Mouse (Mus musculus): Measurements from ENCODE around the gene Hif1an. TPM values are rescaled to one million over a fixed set of nuclear protein-coding genes. Genes with fewer than 3 reads are reported as not detected.

Gene Hif1an
- polyA plus RNA-seq, 1 experiment from 2014 or later: 26.3 TPM

DNA sequence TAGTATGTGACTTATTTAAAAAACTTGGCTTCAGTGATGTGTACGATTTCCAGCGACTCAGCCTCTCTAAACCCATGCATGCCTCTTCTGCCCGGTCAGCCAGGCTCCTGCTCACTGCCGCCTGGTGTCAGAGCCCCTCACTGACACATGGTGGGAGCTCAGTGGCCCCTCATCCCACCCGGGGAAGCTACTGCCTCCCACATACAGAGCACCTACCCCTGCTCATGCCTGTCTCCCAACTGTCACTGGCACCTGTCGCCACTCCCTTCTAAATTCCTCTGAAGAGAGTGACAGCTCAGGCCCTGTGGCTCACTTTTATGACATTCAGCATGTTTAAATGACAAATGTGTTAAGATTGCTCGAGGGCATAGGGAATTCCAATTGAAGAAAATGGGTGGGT is 13.6 kb downstream of the Hif1an start:
- Histone ChIP-seq H3K27me3 (no peaks in the 10 kb centered on the region), H3K9ac (no peak overlapping the region), H3K4me2 (replicated peaks) (no peak overlapping the region), H3K4me3 (replicated peaks) (no peak overlapping the region), H3K9me3 (replicated peaks) (no peaks in the 10 kb centered on the region), H3K4me1 (no peaks in the 10 kb centered on the region), H3K27ac (replicated peaks) (no peak overlapping the region), H3K36me3 (peaks cover 54% of the 10 kb centered on the region)
- WGBS: 65% methylated on average over 7 of the region's 7 CpGs
- ATAC-seq (ENCODE audit: insufficient number of reproducible peaks, low FRiP score, low TSS enrichment, low read depth): peak; percentile 47; the same call in 1 of the 2 replicates

DNA sequence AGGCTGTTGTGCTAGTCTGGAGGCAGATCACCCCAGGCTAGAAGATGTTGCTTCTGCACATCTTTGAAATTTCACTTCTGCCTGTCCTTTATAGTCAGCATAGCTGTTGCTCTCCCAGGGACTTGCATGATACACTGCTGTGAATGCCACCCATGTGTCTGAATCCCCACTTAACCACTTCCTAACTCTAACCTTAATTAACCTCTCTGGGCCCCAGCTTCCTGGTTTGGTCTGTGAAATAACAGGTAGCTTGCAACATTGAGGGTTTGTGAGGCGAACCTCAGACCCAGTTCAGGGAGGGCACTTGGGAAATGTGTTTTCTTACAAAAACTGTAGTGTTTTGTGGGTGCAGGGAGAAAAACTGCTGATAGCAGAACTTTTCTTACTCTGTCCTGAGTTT is 15.4 kb downstream of the Hif1an start:
- peaks cover 37% of the 10 kb centered on the region for H3K36me3 ChIP-seq
- no peaks in the 10 kb centered on the region for H3K9me3 ChIP-seq (replicated peaks)
- no peak overlapping the region for H3K27ac ChIP-seq (replicated peaks)
- H3K4me2 ChIP-seq (replicated peaks): no peak overlapping the region
- 68% methylated on average over 1 of the region's 1 CpGs for WGBS
- H3K4me3 ChIP-seq (replicated peaks): no peak overlapping the region
- H3K9ac ChIP-seq: no peak overlapping the region
- no peaks in the 10 kb centered on the region for H3K4me1 ChIP-seq
- no peaks in the 10 kb centered on the region for H3K27me3 ChIP-seq
- no peak for ATAC-seq (ENCODE audit: insufficient number of reproducible peaks, low FRiP score, low TSS enrichment, low read depth)

GRCm38 (mm10) chr19:44582103-44582502 is 19.5 kb downstream of the Hif1an start:
- peaks cover 5% of the 10 kb centered on the region for H3K36me3 ChIP-seq
- no peaks in the 10 kb centered on the region for H3K4me1 ChIP-seq
- H3K4me3 ChIP-seq (replicated peaks): no peak overlapping the region
- ATAC-seq (ENCODE audit: insufficient number of reproducible peaks, low FRiP score, low TSS enrichment, low read depth): no peak
- H3K4me2 ChIP-seq (replicated peaks): no peak overlapping the region
- no peak overlapping the region for H3K9ac ChIP-seq
- 75% methylated on average over 10 of the region's 10 CpGs for WGBS
- no peaks in the 10 kb centered on the region for H3K9me3 ChIP-seq (replicated peaks)
- peaks cover 25% of the 10 kb centered on the region for H3K27me3 ChIP-seq
- no peak overlapping the region for H3K27ac ChIP-seq (replicated peaks)

DNA sequence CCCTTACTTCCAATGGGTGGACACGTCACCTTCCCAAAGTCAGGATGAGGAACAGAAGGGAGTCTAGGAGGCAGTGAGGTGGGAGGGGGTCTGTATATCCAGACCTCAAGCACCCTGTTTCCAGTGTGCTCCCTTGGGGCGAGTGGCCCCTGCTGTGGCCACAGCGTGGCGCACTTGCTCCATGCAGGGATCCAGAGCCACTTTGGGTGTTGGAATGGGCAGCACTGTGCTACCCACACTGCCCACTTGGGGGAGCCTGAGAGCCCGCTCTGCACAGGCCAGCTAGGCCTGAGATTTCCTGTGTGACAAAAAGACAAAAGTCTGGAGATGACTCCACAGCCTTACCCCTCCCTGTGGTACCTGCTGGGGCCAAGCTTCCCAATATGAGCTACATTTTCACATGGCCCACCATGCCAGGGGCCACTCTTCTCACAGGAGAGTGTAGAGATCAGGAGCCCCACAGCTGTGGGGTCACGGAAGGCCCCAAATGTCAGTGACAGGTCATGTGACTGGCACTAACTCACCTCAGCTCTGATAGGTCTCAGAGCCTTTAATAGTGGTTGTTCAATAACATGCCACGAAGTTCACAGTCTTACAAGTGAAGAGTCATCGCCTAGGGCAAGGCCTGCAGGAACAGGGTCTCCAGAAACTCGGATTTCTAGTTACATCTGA is 20.1 kb downstream of the Hif1an start:
- no peak overlapping the region for H3K9ac ChIP-seq
- no peak overlapping the region for H3K27ac ChIP-seq (replicated peaks)
- H3K36me3 ChIP-seq: no peaks in the 10 kb centered on the region; the same call in 1 of the 2 replicates
- no peak overlapping the region for H3K4me3 ChIP-seq (replicated peaks)
- H3K9me3 ChIP-seq (replicated peaks): no peaks in the 10 kb centered on the region
- H3K4me1 ChIP-seq: no peaks in the 10 kb centered on the region
- no peak overlapping the region for H3K4me2 ChIP-seq (replicated peaks)
- peaks cover 26% of the 10 kb centered on the region for H3K27me3 ChIP-seq
- ATAC-seq (ENCODE audit: insufficient number of reproducible peaks, low FRiP score, low TSS enrichment, low read depth): peak; percentile 67; the same call in 1 of the 2 replicates
- WGBS: 34% methylated on average over 9 of the region's 9 CpGs

DNA sequence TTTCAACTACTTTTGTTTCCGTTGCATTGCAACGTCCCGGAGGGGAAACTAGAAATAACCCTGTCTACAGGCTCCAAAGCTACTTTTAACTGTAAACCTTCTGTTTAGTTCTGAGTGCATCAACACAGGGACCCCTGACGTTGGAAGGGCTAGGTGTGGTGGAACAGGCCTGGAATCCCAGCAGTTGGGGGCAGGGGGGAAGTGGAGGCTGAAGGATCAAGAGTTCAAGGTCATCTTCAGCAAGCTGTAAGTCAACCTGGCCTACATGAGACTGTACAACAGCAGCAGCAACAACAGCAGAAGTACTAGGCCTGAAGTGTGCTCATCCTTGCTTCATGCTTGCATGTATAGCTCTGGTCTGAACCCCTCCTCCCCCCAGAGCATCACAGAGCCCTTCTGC is 25.4 kb downstream of the Hif1an start:
- WGBS: 37% methylated on average over 4 of the region's 4 CpGs
- Histone ChIP-seq H3K9ac (no peak overlapping the region), H3K4me1 (no peaks in the 10 kb centered on the region), H3K27me3 (peaks cover 26% of the 10 kb centered on the region), H3K27ac (replicated peaks) (no peak overlapping the region), H3K9me3 (replicated peaks) (no peaks in the 10 kb centered on the region), H3K4me3 (replicated peaks) (no peak overlapping the region), H3K36me3 (no peaks in the 10 kb centered on the region), H3K4me2 (replicated peaks) (no peak overlapping the region)
- ATAC-seq (ENCODE audit: insufficient number of reproducible peaks, low FRiP score, low TSS enrichment, low read depth): no peak

DNA sequence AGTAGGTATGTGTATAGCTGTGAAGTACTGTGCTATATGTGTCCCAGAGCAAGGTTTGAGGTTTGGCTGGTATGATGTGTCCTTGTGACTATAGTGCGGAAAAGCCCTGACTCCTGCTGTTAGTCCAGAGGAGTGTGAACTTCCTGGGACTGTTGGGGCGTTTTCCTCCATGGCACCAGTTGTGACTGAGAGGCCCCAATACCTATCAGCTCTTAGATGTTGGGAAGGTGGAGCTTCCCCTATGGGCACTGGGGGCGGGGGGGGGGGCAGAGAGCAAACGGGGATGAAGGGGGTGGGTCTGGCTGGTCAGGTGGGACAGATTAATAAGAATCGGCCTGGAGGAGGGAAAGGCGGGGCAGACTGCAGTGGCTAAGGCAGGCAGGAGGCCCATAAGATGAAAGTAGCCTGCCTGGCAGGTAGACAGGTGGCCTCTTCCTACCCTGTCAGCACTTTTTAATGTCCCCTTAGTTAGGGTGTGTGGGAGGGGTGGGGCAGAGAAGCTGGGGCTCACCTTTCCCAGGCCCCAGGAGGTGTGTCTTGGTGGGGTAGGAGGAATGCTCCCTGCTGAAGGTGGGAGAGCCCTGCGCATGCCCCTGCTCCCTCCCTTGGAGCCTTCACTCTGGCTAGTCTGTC is 27.1 kb downstream of the Hif1an start:
- no peak overlapping the region for H3K4me3 ChIP-seq (replicated peaks)
- no peak overlapping the region for H3K4me2 ChIP-seq (replicated peaks)
- no peaks in the 10 kb centered on the region for H3K36me3 ChIP-seq
- no peak for ATAC-seq (ENCODE audit: insufficient number of reproducible peaks, low FRiP score, low TSS enrichment, low read depth)
- H3K27me3 ChIP-seq: peaks cover 18% of the 10 kb centered on the region
- WGBS: 34% methylated on average over 7 of the region's 7 CpGs
- no peaks in the 10 kb centered on the region for H3K9me3 ChIP-seq (replicated peaks)
- H3K4me1 ChIP-seq: no peaks in the 10 kb centered on the region
- H3K9ac ChIP-seq: no peak overlapping the region
- no peak overlapping the region for H3K27ac ChIP-seq (replicated peaks)

DNA sequence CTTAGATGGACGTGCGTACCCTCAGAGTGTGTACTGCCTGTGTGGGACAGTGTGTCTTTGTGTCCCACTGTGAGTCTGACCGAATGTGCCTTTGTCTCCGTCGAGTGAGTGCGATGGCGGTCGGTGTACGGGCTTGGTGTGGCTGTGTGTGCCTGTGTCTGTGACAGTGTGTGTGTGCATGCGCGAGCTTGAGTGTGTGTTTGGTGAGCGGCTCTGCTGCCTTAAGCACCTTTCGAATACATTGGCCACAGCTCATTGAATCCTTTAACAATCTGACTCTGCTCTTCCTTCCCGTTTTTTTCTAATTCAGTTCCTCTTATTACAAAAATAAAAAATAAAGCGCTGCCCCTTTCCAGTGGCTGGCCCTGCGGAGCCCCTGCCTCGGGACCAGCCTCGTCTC is 28.3 kb downstream of the Hif1an start:
- no peak for ATAC-seq (ENCODE audit: insufficient number of reproducible peaks, low FRiP score, low TSS enrichment, low read depth)

DNA sequence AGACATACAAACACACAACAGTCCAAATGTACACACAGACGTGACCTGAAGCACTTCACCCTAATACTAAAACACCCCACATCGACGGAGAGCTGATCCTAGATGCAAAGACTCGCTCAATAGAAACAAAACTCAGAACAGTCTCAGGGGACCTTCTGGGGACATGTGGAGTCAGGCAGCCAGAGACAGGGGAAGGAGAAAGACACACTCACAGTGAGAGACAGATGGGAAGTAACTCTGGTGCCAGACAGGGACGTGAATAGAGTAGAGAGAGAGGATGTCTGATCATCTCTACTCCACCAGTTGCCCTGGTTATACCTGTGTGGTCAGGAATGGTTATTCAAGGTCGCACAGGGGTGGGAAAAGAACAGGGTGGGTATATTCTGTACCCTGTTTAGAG is 29.0 kb downstream of the Hif1an start:
- H3K4me2 ChIP-seq (replicated peaks): no peak overlapping the region
- H3K9ac ChIP-seq: no peak overlapping the region
- H3K4me1 ChIP-seq: no peaks in the 10 kb centered on the region
- ATAC-seq (ENCODE audit: insufficient number of reproducible peaks, low FRiP score, low TSS enrichment, low read depth): no peak
- no peak overlapping the region for H3K27ac ChIP-seq (replicated peaks)
- H3K9me3 ChIP-seq (replicated peaks): no peaks in the 10 kb centered on the region
- H3K4me3 ChIP-seq (replicated peaks): no peak overlapping the region
- no peaks in the 10 kb centered on the region for H3K36me3 ChIP-seq
- H3K27me3 ChIP-seq: peaks cover 3% of the 10 kb centered on the region; the same call in 1 of the 2 replicates
- WGBS: 63% methylated on average over 6 of the region's 6 CpGs

More for the DNA sequence above, 28.3 kb downstream of the Hif1an start:
- WGBS: 85% methylated on average over 18 of the region's 18 CpGs
- Histone ChIP-seq H3K4me1 (no peaks in the 10 kb centered on the region), H3K27ac (replicated peaks) (no peak overlapping the region), H3K27me3 (peaks cover 8% of the 10 kb centered on the region), H3K9me3 (replicated peaks) (no peaks in the 10 kb centered on the region), H3K36me3 (no peaks in the 10 kb centered on the region), H3K4me3 (replicated peaks) (no peak overlapping the region), H3K9ac (no peak overlapping the region), H3K4me2 (replicated peaks) (no peak overlapping the region)

DNA sequence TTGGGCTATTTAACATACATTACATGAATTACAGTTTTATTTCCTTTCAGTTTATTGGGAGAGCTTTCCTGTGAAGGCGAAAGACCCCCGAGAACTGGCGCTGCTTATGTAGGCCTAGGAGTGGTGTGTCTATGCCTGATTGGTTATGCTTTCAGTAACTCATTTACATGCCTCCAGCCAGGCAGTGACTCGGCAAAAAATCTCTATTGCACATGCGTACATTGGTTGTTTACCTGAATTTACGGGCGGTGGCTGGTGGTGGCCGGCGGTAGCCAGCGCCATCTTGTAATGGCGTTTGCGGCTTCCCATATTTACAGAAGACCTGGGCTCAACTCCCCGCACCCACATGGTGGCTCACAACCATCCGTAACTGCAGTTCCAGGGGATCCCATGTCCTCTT is 31.5 kb downstream of the Hif1an start:
- H3K27me3 ChIP-seq: no peaks in the 10 kb centered on the region
- WGBS: 94% methylated on average over 14 of the region's 14 CpGs
- H3K36me3 ChIP-seq: no peaks in the 10 kb centered on the region
- H3K4me1 ChIP-seq: no peaks in the 10 kb centered on the region
- no peak overlapping the region for H3K4me2 ChIP-seq (replicated peaks)
- no peak overlapping the region for H3K9ac ChIP-seq
- H3K9me3 ChIP-seq (replicated peaks): no peaks in the 10 kb centered on the region
- no peak for ATAC-seq (ENCODE audit: insufficient number of reproducible peaks, low FRiP score, low TSS enrichment, low read depth)
- no peak overlapping the region for H3K27ac ChIP-seq (replicated peaks)
- no peak overlapping the region for H3K4me3 ChIP-seq (replicated peaks)

DNA sequence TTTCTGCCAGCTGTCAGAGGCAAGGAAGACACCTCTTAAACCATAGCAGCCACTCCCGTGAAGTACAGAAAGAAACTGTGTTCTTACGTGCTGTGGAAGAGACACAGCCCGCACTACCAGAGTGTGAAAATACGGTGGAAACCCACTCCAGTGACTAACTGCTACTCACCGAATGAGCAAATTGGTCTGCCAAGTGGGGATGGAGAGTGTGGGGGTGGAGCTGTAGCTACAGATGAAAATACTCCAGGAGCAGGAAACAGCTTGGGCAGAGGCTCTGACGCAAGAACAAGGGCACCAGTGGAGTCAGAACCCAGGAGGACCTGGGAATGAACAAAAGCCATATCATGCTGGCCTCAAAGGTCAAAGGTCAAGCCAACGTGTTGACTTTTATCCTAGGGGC is 55.5 kb downstream of the Hif1an start:
- Histone ChIP-seq H3K9ac (no peak overlapping the region), H3K4me3 (replicated peaks) (no peak overlapping the region), H3K4me2 (replicated peaks) (no peak overlapping the region), H3K9me3 (replicated peaks) (no peaks in the 10 kb centered on the region), H3K27ac (replicated peaks) (no peak overlapping the region), H3K36me3 (no peaks in the 10 kb centered on the region), H3K4me1 (no peaks in the 10 kb centered on the region), H3K27me3 (peaks cover 3% of the 10 kb centered on the region; the same call in 1 of the 2 replicates)
- WGBS: 51% methylated on average over 7 of the region's 7 CpGs
- ATAC-seq (ENCODE audit: insufficient number of reproducible peaks, low FRiP score, low TSS enrichment, low read depth): no peak
